Mouse (Mus musculus) intestine, embryonic 15.5 days (tissue): ENCODE measurements around the gene Phf19. TPM values are rescaled to one million over a fixed set of nuclear protein-coding genes. Genes with fewer than 3 reads are reported as not detected.

Source experiments
- ATAC-seq: fragments of 200-750 bp; cut with Nextera tagmentation; 2 replicates; pipeline ENCODE4 v1.8.0; 2017; ENCODE audit warnings: moderate TSS enrichment, moderate library complexity
- H3K27ac ChIP-seq: fragments of 300-500 bp; sonication (generic); 2 replicates; pipeline ENCODE4 v1.5.1; 2015; ENCODE audit warnings: mild to moderate bottlenecking, inconsistent platforms
- H3K27me3 ChIP-seq: fragments of 300-500 bp; sonication (generic); replicated peaks from 2 replicates; pipeline ENCODE4 v1.6.1; 2015; ENCODE audit warnings: inconsistent platforms
- H3K36me3 ChIP-seq: fragments of 300-500 bp; sonication (generic); 2 replicates; pipeline ENCODE4 v1.6.1; 2015; ENCODE audit warnings: inconsistent platforms
- H3K4me1 ChIP-seq: fragments of 300-500 bp; sonication (generic); replicated peaks from 2 replicates; pipeline ENCODE4 v1.6.1; 2015; ENCODE audit warnings: inconsistent platforms
- H3K4me2 ChIP-seq: fragments of 300-500 bp; sonication (generic); replicated peaks from 2 replicates; pipeline ENCODE4 v1.6.1; 2015; ENCODE audit warnings: mild to moderate bottlenecking, inconsistent platforms
- H3K4me3 ChIP-seq: fragments of 300-500 bp; sonication (generic); replicated peaks from 2 replicates; pipeline ENCODE4 v1.5.1; 2015; ENCODE audit warnings: inconsistent platforms
- H3K9ac ChIP-seq: fragments of 300-500 bp; sonication (generic); 2 replicates; pipeline ENCODE4 v1.6.1; 2015; ENCODE audit warnings: inconsistent platforms
- H3K9me3 ChIP-seq: fragments of 300-500 bp; sonication (generic); 2 replicates; pipeline ENCODE4 v1.6.1; 2016; ENCODE audit warnings: inconsistent platforms
- WGBS: fragments of 180-500 bp; shearing (Covaris S2); methylation state at CpG from one replicate; pipeline ENCODE4 v1.1.7; 2015; 5-methylcytosine and 5-hydroxymethylcytosine counted together
- polyA plus RNA-seq: library from polyadenylated mRNA; unstranded; fragments of >200 nt; fragmentation: Nextera tagmentation; extraction: Ambion mirVana; gene quantifications from 2 replicates; pipeline ENCODE4 v1.2.1, GENCODE M21; 2015

Gene Phf19
- polyA plus RNA-seq = 8.0 TPM in 2 replicates

DNA sequence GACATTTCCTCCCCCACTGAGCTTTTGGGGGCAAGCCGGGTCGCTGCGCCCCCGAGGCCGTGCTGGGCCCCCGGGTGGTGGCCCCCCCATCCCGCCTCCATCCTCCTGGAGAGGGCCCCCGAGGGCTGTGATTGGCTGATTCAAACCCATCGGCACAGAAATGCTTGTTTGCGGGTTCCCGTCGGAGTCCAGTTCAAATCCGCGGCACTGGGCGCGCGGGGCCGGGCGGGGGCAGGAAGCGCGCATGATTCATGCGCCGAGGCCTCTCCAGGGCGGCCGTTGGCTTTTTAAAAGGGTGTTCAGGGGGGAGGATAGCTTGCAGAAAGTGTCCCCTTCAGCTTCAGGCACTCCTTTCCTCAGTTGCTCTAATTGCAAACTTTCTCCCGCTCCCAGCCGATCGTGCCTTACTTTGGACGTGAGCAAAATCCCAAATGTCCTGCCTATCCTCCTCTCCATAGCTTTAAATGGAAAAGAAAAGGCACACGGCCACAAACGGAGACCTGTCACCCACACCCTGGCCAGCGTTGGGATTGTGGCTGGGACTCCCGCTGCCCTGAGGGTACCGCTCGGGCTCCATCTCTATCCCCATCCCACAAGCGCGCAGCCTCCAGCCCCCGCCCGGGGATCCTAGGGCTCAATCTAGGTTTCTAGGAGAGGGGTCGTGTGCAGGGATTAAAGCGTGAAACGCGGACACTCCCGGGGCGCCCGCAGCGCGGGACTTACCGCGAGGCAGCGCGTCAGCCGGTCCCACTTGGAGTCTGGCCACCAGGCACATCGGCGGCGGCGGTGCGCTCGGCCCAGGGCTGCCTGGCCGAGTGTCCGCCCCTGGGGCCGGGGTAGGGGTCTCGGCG is at the start of gene Phf19:
Gene Phf19 (minus strand): TSS at position 809 of the 851 bp plus-strand sequence.
- H3K36me3 ChIP-seq = no peaks in the 10 kb centered on the region
- H3K9ac ChIP-seq = peak within 1 kb of the TSS; percentile 53
- H3K4me2 ChIP-seq = peak within 1 kb of the TSS; percentile 88
- WGBS = under 1% methylated on average over 59 of the region's 64 CpGs
- no peaks in the 10 kb centered on the region for H3K27me3 ChIP-seq
- H3K4me3 ChIP-seq = peak within 1 kb of the TSS; percentile 62
- H3K4me1 ChIP-seq = 0 out of 2 replicates have a peak, but pooled peaks cover 9% of the 10 kb centered on the region
- peak within 1 kb of the TSS; percentile 28 for H3K27ac ChIP-seq
- peak; percentile 52 for ATAC-seq
- H3K9me3 ChIP-seq = no peaks in the 10 kb centered on the region

DNA sequence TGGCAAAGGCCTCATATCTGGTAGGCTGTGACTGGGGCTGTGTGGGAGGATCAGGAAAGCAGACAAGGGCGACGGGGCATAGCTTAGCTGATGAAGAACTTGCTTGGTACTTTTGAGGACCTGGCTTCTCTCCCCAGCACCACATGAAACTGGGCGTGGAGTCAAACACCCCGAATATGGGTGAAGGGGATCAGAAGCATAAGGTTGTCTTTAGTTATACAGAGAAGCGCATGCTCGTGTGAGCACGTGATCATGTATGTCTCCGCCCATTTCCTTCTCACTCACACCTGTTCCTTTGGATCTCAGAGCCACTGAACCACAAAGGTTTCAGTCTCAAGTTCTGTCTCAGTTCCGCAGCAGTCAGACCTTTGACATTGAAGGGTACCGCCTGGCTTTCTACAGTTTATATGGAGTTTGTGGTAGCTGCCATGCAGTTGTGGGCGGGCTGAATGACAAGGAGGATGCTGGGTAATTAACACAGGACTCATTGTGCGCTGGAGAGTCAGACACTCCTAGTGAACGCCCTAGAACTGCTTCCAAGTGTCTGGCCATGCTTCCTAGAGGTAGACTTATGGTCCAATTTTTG is 49.6 kb upstream of the Phf19 start:
- no peak overlapping the region for H3K4me3 ChIP-seq
- H3K27ac ChIP-seq = no peak overlapping the region
- peaks cover 13% of the 10 kb centered on the region; the same call in 1 of the 2 replicates for H3K4me1 ChIP-seq
- no peaks in the 10 kb centered on the region for H3K27me3 ChIP-seq
- H3K4me2 ChIP-seq = no peak overlapping the region
- no peaks in the 10 kb centered on the region for H3K9me3 ChIP-seq
- whole genome bisulfite sequencing = 80% methylated on average over 13 of the region's 13 CpGs
- no peak overlapping the region for H3K9ac ChIP-seq
- H3K36me3 ChIP-seq = no peaks in the 10 kb centered on the region
- ATAC-seq = no peak

GRCm38 (mm10) chr2:34962893-34963292 is 49.1 kb upstream of the Phf19 start:
- H3K4me1 ChIP-seq = peaks cover 13% of the 10 kb centered on the region; the same call in 1 of the 2 replicates
- no peaks in the 10 kb centered on the region for H3K9me3 ChIP-seq

DNA sequence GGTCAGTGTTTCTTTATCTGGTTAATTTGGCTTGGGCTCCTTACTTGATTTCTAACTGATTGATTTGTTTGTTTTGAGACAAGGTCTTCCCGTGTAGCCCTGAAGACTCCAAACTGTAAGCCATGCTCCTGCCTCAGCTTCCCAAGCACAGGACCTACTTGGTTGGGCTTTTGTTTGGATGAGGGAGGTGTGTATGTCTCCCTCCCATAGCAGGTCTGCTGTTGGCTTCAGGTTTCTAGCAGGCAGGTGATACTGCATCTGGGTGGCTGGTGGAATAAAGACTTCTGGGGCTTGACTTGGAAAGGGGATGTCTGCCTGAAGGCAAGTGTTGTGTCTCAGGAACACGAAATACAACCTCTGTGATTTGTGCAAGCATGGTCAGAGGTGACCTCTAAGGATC is 48.4 kb upstream of the Phf19 start:
- H3K9ac ChIP-seq = no peak overlapping the region
- WGBS = 64% methylated on average over 2 of the region's 2 CpGs
- H3K4me3 ChIP-seq = no peak overlapping the region
- no peak overlapping the region for H3K4me2 ChIP-seq
- ATAC-seq = no peak
- no peaks in the 10 kb centered on the region for H3K27me3 ChIP-seq
- no peaks in the 10 kb centered on the region for H3K9me3 ChIP-seq
- no peaks in the 10 kb centered on the region for H3K36me3 ChIP-seq
- no peak overlapping the region for H3K27ac ChIP-seq
- peaks cover 13% of the 10 kb centered on the region; the same call in 1 of the 2 replicates for H3K4me1 ChIP-seq

More at GRCm38 (mm10) chr2:34962893-34963292, 49.1 kb upstream of the Phf19 start:
- Histone ChIP-seq H3K27me3 (no peaks in the 10 kb centered on the region), H3K27ac (no peak overlapping the region), H3K36me3 (no peaks in the 10 kb centered on the region), H3K9ac (no peak overlapping the region), H3K4me2 (no peak overlapping the region), H3K4me3 (no peak overlapping the region)
- ATAC-seq = no peak
- 72% methylated on average over 9 of the region's 9 CpGs for WGBS

GRCm38 (mm10) chr2:34961481-34962036 is 47.7 kb upstream of the Phf19 start, which contains the start of gene Traf1:
Gene Traf1, minus strand, starts transcription at chr2:34961772.
- Histone ChIP-seq H3K36me3 (no peaks in the 10 kb centered on the region), H3K9ac (peak within 1 kb of the TSS; percentile 44)

GRCm38 (mm10) chr2:34960966-34961365 is 47.1 kb upstream of the Phf19 start:
- H3K9ac ChIP-seq = peak overlapping the region; percentile 44
- ATAC-seq = no peak
- H3K9me3 ChIP-seq = no peaks in the 10 kb centered on the region
- peak overlapping the region; percentile 84 for H3K4me2 ChIP-seq
- H3K4me1 ChIP-seq = peaks cover 13% of the 10 kb centered on the region; the same call in 1 of the 2 replicates
- H3K36me3 ChIP-seq = no peaks in the 10 kb centered on the region
- WGBS = 64% methylated on average over 6 of the region's 6 CpGs
- H3K4me3 ChIP-seq = peak overlapping the region; percentile 23
- H3K27me3 ChIP-seq = no peaks in the 10 kb centered on the region
- H3K27ac ChIP-seq = no peak overlapping the region

More at GRCm38 (mm10) chr2:34961481-34962036, 47.7 kb upstream of the Phf19 start, which contains the start of gene Traf1:
- 14% methylated on average over 20 of the region's 20 CpGs for WGBS
- Histone ChIP-seq H3K27ac (no peak within 1 kb of the TSS), H3K4me1 (peaks cover 13% of the 10 kb centered on the region; the same call in 1 of the 2 replicates), H3K27me3 (no peaks in the 10 kb centered on the region), H3K4me2 (peak within 1 kb of the TSS; percentile 84), H3K9me3 (no peaks in the 10 kb centered on the region), H3K4me3 (peak within 1 kb of the TSS; percentile 23)
- peak; percentile 71 for ATAC-seq

- peaks cover 13% of the 10 kb centered on the region; the same call in 1 of the 2 replicates for H3K4me1 ChIP-seq
- no peaks in the 10 kb centered on the region for H3K27me3 ChIP-seq
- no peak overlapping the region for H3K9ac ChIP-seq
- H3K36me3 ChIP-seq = no peaks in the 10 kb centered on the region
- WGBS = 77% methylated on average over 4 of the region's 5 CpGs
- no peaks in the 10 kb centered on the region for H3K9me3 ChIP-seq
- ATAC-seq = no peak
- H3K27ac ChIP-seq = no peak overlapping the region
- H3K4me2 ChIP-seq = no peak overlapping the region
- no peak overlapping the region for H3K4me3 ChIP-seq
Measured at GRCm38 (mm10) chr2:34960466-34960865, 46.6 kb upstream of the Phf19 start.

DNA sequence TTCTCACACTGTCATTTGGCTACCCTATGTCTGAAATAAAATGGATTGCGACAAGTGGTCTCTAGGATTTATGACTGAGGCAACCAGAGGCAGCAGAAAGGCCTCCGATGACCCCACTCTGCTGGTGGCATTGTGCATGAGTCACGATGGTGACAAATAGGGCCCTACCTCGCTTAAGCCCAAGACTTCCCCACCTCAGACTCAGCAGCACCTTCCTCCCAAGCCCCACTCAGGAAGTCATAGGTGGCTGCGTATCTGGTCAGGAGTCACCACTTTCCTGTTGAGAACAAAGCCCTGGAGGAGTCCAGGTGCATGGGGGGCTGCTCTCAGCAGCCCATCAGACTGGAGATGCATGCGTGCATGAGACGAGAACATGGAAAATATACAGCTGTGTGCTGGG is 44.8 kb upstream of the Phf19 start:
- Histone ChIP-seq H3K4me3 (no peak overlapping the region), H3K4me1 (peaks cover 11% of the 10 kb centered on the region; the same call in 1 of the 2 replicates), H3K9ac (no peak overlapping the region), H3K36me3 (no peaks in the 10 kb centered on the region), H3K4me2 (no peak overlapping the region), H3K9me3 (no peaks in the 10 kb centered on the region), H3K27ac (no peak overlapping the region), H3K27me3 (no peaks in the 10 kb centered on the region)
- ATAC-seq = no peak
- WGBS = 88% methylated on average over 7 of the region's 7 CpGs

DNA sequence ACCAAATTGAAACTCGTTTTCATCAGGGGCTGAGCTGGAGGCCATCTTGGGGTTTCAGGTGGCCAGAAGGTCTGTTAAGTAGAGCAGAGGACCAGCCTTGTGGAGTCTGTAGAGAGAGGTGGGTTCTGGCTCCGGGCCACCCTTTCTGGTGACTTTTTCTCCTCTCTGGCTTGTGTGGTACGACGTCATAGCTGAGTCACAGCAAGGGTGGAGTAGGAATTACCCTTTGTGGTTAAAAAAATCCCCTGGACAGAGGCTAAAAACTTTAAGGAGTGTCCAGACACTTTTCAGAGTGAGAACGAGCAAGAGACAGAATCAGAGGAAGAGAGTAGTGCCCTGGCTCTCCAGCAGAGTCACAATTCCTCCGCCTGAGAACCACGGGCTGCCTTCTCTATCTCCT is 44.2 kb upstream of the Phf19 start:
- ATAC-seq = no peak
- Histone ChIP-seq H3K4me2 (no peak overlapping the region), H3K4me3 (no peak overlapping the region), H3K36me3 (no peaks in the 10 kb centered on the region), H3K9me3 (no peaks in the 10 kb centered on the region), H3K27ac (no peak overlapping the region), H3K9ac (no peak overlapping the region), H3K4me1 (peaks cover 10% of the 10 kb centered on the region; the same call in 1 of the 2 replicates), H3K27me3 (no peaks in the 10 kb centered on the region)
- 74% methylated on average over 7 of the region's 7 CpGs for WGBS

- no peak overlapping the region for H3K4me3 ChIP-seq
- WGBS = 60% methylated on average over 1 of the region's 1 CpGs
- no peak for ATAC-seq
Measured at GRCm38 (mm10) chr2:34957405-34957804, 43.6 kb upstream of the Phf19 start.

DNA sequence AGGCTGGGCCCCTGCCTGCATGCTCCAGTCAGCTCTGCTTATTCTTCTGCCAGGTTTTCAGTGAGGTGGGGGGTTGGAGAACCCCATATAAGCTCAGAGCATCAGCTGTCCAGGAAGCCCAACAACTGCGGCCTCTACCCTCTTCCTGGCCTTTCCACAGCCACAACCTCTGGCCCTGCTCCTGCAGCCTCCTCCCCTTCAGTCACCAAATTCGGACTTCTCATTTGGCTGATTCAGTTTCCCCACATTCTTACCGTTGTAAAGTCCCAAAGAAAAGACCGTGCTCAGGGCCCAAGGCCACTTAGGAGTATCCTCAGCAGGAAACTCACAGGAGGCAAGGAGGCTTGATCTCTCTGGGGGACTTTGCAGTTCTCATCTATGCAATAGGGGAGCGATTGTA is 43.1 kb upstream of the Phf19 start:
- Histone ChIP-seq H3K27me3 (no peaks in the 10 kb centered on the region), H3K9me3 (no peaks in the 10 kb centered on the region), H3K36me3 (no peaks in the 10 kb centered on the region), H3K4me1 (peaks cover 10% of the 10 kb centered on the region; the same call in 1 of the 2 replicates), H3K9ac (no peak overlapping the region), H3K27ac (no peak overlapping the region), H3K4me2 (no peak overlapping the region), H3K4me3 (no peak overlapping the region)
- ATAC-seq = no peak
- WGBS = 67% methylated on average over 5 of the region's 5 CpGs

More at GRCm38 (mm10) chr2:34957405-34957804, 43.6 kb upstream of the Phf19 start:
- Histone ChIP-seq H3K9ac (no peak overlapping the region), H3K4me2 (no peak overlapping the region), H3K9me3 (no peaks in the 10 kb centered on the region), H3K27me3 (no peaks in the 10 kb centered on the region), H3K4me1 (peaks cover 10% of the 10 kb centered on the region; the same call in 1 of the 2 replicates), H3K36me3 (no peaks in the 10 kb centered on the region), H3K27ac (no peak overlapping the region)

- H3K27me3 ChIP-seq = no peaks in the 10 kb centered on the region
- no peak overlapping the region for H3K27ac ChIP-seq
- H3K4me1 ChIP-seq = no peaks in the 10 kb centered on the region
- H3K36me3 ChIP-seq = no peaks in the 10 kb centered on the region
- H3K4me3 ChIP-seq = no peak overlapping the region
- no peaks in the 10 kb centered on the region for H3K9me3 ChIP-seq
- no peak overlapping the region for H3K9ac ChIP-seq
- no peak overlapping the region for H3K4me2 ChIP-seq
- ATAC-seq = no peak
Measured at GRCm38 (mm10) chr2:34954344-34954743, 40.5 kb upstream of the Phf19 start.
